Mouse (Mus musculus): ENCODE measurements around the gene Gm20388. TPM values are rescaled to one million over a fixed set of nuclear protein-coding genes. Genes with fewer than 3 reads are reported as not detected.

Gene Gm20388
- polyA plus RNA-seq, 1 experiment, result 0.36 TPM

GRCm38 (mm10) chr8:123846509-123846908 is 3935.9 kb downstream of the Gm20388 start:
- TF ChIP-seq GATA1 (IDR thresholded peaks at IDR 0.05; ENCODE audit: low read length) (no peak), TAL1 (IDR thresholded peaks at IDR 0.05; ENCODE audit: low read length) (no peak)
- Histone ChIP-seq H3K9me3 (ENCODE audit: control insufficient read depth, low read length) (no peaks in the 10 kb centered on the region), H3K4me1 (ENCODE audit: control insufficient read depth) (peaks cover 9% of the 10 kb centered on the region), H3K4me3 (replicated peaks) (no peak overlapping the region), H3K36me3 (ENCODE audit: control insufficient read depth) (peaks cover 39% of the 10 kb centered on the region), H3K27me3 (ENCODE audit: control insufficient read depth) (no peaks in the 10 kb centered on the region)

DNA sequence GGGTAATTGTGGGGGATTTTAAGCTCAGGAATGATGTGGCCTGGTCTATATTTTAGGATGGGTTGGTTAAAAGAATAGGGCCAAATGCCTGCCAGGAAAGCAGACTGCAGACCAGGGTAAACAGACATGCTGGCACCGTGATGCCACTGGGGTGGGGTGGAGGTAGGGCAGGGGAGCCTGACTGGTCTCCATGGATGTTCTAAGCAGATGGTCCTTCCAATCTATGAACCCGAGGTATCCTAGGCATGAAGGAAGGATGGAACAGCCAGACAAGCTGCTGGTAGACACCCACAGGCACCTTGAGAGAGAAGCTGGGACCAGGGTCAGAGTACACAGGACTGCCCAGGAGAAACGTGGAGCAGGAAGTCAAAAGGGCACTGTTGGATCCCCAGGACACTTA is 3936.9 kb downstream of the Gm20388 start:
- no peak overlapping the region for H3K4me3 ChIP-seq (replicated peaks)
- no peaks in the 10 kb centered on the region for H3K9me3 ChIP-seq (ENCODE audit: control insufficient read depth, low read length)
- no peak for TF ChIP-seq GATA1 (IDR thresholded peaks at IDR 0.05; ENCODE audit: low read length)
- no peak for TF ChIP-seq TAL1 (IDR thresholded peaks at IDR 0.05; ENCODE audit: low read length)
- peaks cover 15% of the 10 kb centered on the region for H3K4me1 ChIP-seq (ENCODE audit: control insufficient read depth)
- H3K27me3 ChIP-seq (ENCODE audit: control insufficient read depth), result no peaks in the 10 kb centered on the region
- H3K36me3 ChIP-seq (ENCODE audit: control insufficient read depth), result peaks cover 29% of the 10 kb centered on the region

- Histone ChIP-seq H3K27me3 (ENCODE audit: control insufficient read depth) (no peaks in the 10 kb centered on the region), H3K9me3 (ENCODE audit: control insufficient read depth, low read length) (no peaks in the 10 kb centered on the region), H3K4me1 (ENCODE audit: control insufficient read depth) (peaks cover 15% of the 10 kb centered on the region), H3K36me3 (ENCODE audit: control insufficient read depth) (peaks cover 20% of the 10 kb centered on the region), H3K4me3 (replicated peaks) (no peak overlapping the region)
- TF ChIP-seq TAL1 (IDR thresholded peaks at IDR 0.05; ENCODE audit: low read length) (no peak), GATA1 (IDR thresholded peaks at IDR 0.05; ENCODE audit: low read length) (no peak)
Measured at GRCm38 (mm10) chr8:123849352-123849751, 3938.7 kb downstream of the Gm20388 start.

- Histone ChIP-seq H3K27me3 (ENCODE audit: control insufficient read depth) (no peaks in the 10 kb centered on the region), H3K4me1 (ENCODE audit: control insufficient read depth) (peaks cover 23% of the 10 kb centered on the region)
- no peak for TF ChIP-seq TAL1 (IDR thresholded peaks at IDR 0.05; ENCODE audit: low read length)
- no peak for TF ChIP-seq GATA1 (IDR thresholded peaks at IDR 0.05; ENCODE audit: low read length)
Measured at GRCm38 (mm10) chr8:123851590-123851989, 3940.9 kb downstream of the Gm20388 start.

GRCm38 (mm10) chr8:123854252-123854651 is 3943.6 kb downstream of the Gm20388 start:
- Histone ChIP-seq H3K36me3 (ENCODE audit: control insufficient read depth) (peaks cover 17% of the 10 kb centered on the region), H3K27me3 (ENCODE audit: control insufficient read depth) (no peaks in the 10 kb centered on the region), H3K4me3 (replicated peaks) (no peak overlapping the region), H3K9me3 (ENCODE audit: control insufficient read depth, low read length) (peaks cover 2% of the 10 kb centered on the region; the same call in 1 of the 2 replicates), H3K4me1 (ENCODE audit: control insufficient read depth) (peaks cover 35% of the 10 kb centered on the region)
- TF ChIP-seq TAL1 (IDR thresholded peaks at IDR 0.05; ENCODE audit: low read length), result no peak
- no peak for TF ChIP-seq GATA1 (IDR thresholded peaks at IDR 0.05; ENCODE audit: low read length)

More at GRCm38 (mm10) chr8:123851590-123851989, 3940.9 kb downstream of the Gm20388 start:
- peaks cover 16% of the 10 kb centered on the region for H3K36me3 ChIP-seq (ENCODE audit: control insufficient read depth)
- no peak overlapping the region for H3K4me3 ChIP-seq (replicated peaks)
- H3K9me3 ChIP-seq (ENCODE audit: control insufficient read depth, low read length), result peaks cover 2% of the 10 kb centered on the region; the same call in 1 of the 2 replicates

GRCm38 (mm10) chr8:123854733-123855475 is 3944.3 kb downstream of the Gm20388 start:
- Histone ChIP-seq H3K36me3 (ENCODE audit: control insufficient read depth) (peaks cover 17% of the 10 kb centered on the region), H3K4me1 (ENCODE audit: control insufficient read depth) (peaks cover 38% of the 10 kb centered on the region), H3K4me3 (replicated peaks) (no peak overlapping the region), H3K27me3 (ENCODE audit: control insufficient read depth) (peaks cover 5% of the 10 kb centered on the region), H3K9me3 (ENCODE audit: control insufficient read depth, low read length) (peaks cover 2% of the 10 kb centered on the region; the same call in 1 of the 2 replicates)
- TF ChIP-seq GATA1 (IDR thresholded peaks at IDR 0.05; ENCODE audit: low read length), result no peak
- no peak for TF ChIP-seq TAL1 (IDR thresholded peaks at IDR 0.05; ENCODE audit: low read length)

DNA sequence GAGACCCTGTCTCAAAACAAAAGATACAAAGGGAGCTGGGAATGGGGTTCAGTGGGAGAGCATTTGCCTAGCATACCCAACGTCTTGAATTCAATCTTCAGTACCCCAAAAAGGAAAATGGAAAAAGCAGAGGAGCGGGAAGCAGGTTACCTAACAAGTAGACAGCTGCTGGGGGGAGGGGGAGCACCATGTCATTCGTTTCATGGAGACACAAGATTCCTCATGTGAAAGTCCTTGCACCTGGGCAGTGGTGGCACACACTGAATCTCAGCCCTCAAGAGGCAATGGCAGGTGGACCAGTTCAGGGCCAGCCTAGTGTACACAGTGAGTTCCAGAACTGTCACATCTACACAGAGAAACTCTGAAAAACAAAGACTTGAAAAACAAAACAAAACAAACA is 3946.7 kb downstream of the Gm20388 start:
- Histone ChIP-seq H3K27me3 (ENCODE audit: control insufficient read depth) (peaks cover 29% of the 10 kb centered on the region), H3K9me3 (ENCODE audit: control insufficient read depth, low read length) (peaks cover 2% of the 10 kb centered on the region; the same call in 1 of the 2 replicates)
- no peak for TF ChIP-seq GATA1 (IDR thresholded peaks at IDR 0.05; ENCODE audit: low read length)
- no peak for TF ChIP-seq TAL1 (IDR thresholded peaks at IDR 0.05; ENCODE audit: low read length)

DNA sequence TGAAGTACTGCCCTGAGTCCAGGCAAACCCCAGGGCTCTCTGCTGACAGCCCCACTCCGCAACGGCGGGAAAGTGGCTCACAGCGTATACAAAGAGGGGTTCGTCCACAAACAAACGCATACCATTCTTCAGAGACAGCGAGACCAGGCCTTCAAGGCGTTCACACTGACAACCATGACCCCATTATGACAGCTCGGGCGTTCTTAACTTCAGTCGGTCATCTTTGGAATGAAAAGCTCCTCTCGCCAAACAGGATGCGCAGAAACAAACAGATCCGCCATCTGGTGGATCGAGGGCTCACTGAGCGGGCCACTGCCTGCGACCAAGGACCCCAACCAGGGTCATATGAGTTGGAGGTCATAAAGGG is 3947.9 kb downstream of the Gm20388 start:
- no peak for TF ChIP-seq TAL1 (IDR thresholded peaks at IDR 0.05; ENCODE audit: low read length)
- TF ChIP-seq GATA1 (IDR thresholded peaks at IDR 0.05; ENCODE audit: low read length), result no peak
- H3K9me3 ChIP-seq (ENCODE audit: control insufficient read depth, low read length), result peaks cover 2% of the 10 kb centered on the region; the same call in 1 of the 2 replicates
- peaks cover 12% of the 10 kb centered on the region for H3K36me3 ChIP-seq (ENCODE audit: control insufficient read depth)
- peak overlapping the region; percentile 68 for H3K4me3 ChIP-seq (replicated peaks)
- peaks cover 41% of the 10 kb centered on the region for H3K27me3 ChIP-seq (ENCODE audit: control insufficient read depth)
- peaks cover 34% of the 10 kb centered on the region for H3K4me1 ChIP-seq (ENCODE audit: control insufficient read depth)

More for the DNA sequence above, 3946.7 kb downstream of the Gm20388 start:
- Histone ChIP-seq H3K36me3 (ENCODE audit: control insufficient read depth) (peaks cover 17% of the 10 kb centered on the region), H3K4me1 (ENCODE audit: control insufficient read depth) (peaks cover 34% of the 10 kb centered on the region), H3K4me3 (replicated peaks) (peak overlapping the region; percentile 68)

DNA sequence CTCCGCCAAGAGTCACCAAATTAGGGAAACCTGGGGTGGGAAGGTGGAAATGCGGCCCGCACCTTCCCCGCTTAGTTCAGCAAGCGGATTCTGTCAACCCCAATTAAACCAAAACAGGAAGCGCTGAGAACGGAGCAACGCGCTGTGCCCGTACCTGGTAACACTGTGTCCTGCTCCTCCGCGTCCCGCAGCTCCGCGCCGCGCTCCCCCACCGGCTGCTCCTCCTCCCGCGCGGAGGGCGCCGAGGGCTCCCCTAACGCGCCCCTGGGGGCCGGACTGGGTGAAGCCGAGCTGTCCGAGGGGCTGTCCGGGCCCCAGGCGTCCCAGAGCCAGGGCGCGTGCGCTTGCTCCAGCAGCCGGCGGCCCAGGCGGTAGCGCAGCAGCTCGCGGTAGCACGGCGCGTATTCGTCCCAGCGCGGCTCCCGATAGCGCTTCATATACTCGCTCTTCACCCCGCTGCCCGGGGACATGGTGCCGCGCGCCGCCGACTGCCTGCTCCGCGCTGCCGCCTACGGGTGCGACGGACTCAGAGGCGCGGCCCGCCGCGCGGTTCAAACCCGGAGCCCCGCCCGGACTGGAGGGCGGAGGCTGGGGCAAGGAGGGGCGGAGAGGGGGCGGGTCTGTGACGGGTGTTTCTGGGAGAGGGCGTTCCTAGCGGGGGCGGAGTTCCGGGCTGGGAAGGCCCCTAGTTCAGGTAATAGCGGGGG is 3948.5 kb downstream of the Gm20388 start:
- H3K9me3 ChIP-seq (ENCODE audit: control insufficient read depth, low read length), result peaks cover 2% of the 10 kb centered on the region; the same call in 1 of the 2 replicates
- peaks cover 34% of the 10 kb centered on the region for H3K4me1 ChIP-seq (ENCODE audit: control insufficient read depth)
- TF ChIP-seq TAL1 (IDR thresholded peaks at IDR 0.05; ENCODE audit: low read length) (no peak), GATA1 (IDR thresholded peaks at IDR 0.05; ENCODE audit: low read length) (no peak)
- peak overlapping the region; percentile 68 for H3K4me3 ChIP-seq (replicated peaks)
- H3K36me3 ChIP-seq (ENCODE audit: control insufficient read depth), result peaks cover 12% of the 10 kb centered on the region
- peaks cover 46% of the 10 kb centered on the region for H3K27me3 ChIP-seq (ENCODE audit: control insufficient read depth)

Measured in erythroblast, embryonic 14.5 days (primary cell).